Mouse (Mus musculus) Patski (cell line): ENCODE data around the gene Creb5. TPM values are rescaled to one million over a fixed set of nuclear protein-coding genes. Genes with fewer than 3 reads are reported as not detected.

ENCODE experiments used
- ATAC-seq: fragments of 100-300 bp; one replicate; pipeline ENCODE4 v1.8.0; 2021
- CTCF ChIA-PET: fragments of 350-600 bp; sonication (Branson Sonifier 250); formaldehyde crosslinking; loops from one replicate; lab custom pipeline; 2022; ENCODE audit warnings: inconsistent platforms; lab: Charles Lee
- POLR2A ChIA-PET: fragments of 350-600 bp; sonication (Branson Sonifier 250); formaldehyde crosslinking; loops from one replicate; lab custom pipeline; 2022; ENCODE audit warnings: antibody characterized with exemption, inconsistent platforms; lab: Charles Lee
- DNase-seq: peaks from one replicate; pipeline ENCODE4 v3.0.0-alpha.2; 2011; ENCODE audit warnings: low read depth, low spot score
- H3K27me3 ChIP-seq: fragments of 371-371 bp; one replicate; pipeline ENCODE4 v1.5.1; 2021
- CTCF ChIP-seq: fragments of 100-300 bp; IDR thresholded peaks from one replicate; pipeline ENCODE4 v1.5.1; 2021
- in situ Hi-C: fragments of 300-500 bp; cut with MboI; formaldehyde crosslinking; loops from 3 replicates; pipeline ENCODE4 v1.11.1; 2018; ENCODE audit warnings: low pct_unique_long_range_greater_than_20kb, mixed read lengths
- polyA plus RNA-seq: library from polyadenylated mRNA; unstranded; gene quantifications from one replicate; pipeline ENCODE4 v1.2.3, GENCODE M21; 2021

Gene Creb5
- polyA plus RNA-seq, 1 experiment from 2014 or later, result 12.3 TPM

DNA sequence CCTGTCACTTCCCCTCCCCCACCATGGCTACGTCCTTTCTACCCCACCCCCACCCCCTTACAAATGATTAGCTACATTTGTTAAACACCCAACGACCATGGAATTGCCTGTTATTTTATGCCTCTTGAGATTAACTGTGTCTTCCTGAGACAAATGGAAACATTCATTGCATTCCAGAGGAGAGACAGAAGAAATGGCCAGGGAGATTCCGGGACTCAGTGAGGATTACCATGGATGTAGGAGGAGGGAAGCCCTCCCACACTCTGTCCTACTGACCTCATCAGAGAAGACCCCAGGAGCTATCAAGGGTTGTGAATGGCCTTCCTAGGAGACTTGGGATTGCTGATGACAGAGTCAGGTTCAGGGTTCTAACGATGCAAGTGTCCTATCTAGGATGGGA lies 446.9 kb downstream of the Creb5 start:
- DNase-seq (peak; percentile 77), ATAC-seq (peak; percentile 57)
- TF ChIP-seq CTCF, result no peak
- in situ Hi-C loops, result loop anchor here (5.0 to 10.0 kb wide), 2 partner anchors 43 to 601 kb away; no protein-coding TSS in a partner anchor
- H3K27me3 ChIP-seq, result no peaks in the 10 kb centered on the region
- ChIA-PET CTCF (interaction anchor here (0.8 to 2.3 kb wide), 3 partner anchors 26 to 59 kb away, joined by 3 to 8 read pairs (median 3); no protein-coding TSS in a partner anchor), POLR2A (interaction anchor here (1.2 kb wide), 1 partner anchor 11 kb away, joined by 4 read pairs; no protein-coding TSS in a partner anchor)

- ChIA-PET CTCF (interaction anchor here (1.4 kb wide), 1 partner anchor 18 kb away, joined by 3 read pairs; no protein-coding TSS in a partner anchor), POLR2A (interaction anchor here (0.8 kb wide), 1 partner anchor 235 kb away, joined by 3 read pairs; no protein-coding TSS in a partner anchor)
- in situ Hi-C loops, result loop anchor here (10.0 kb wide), 1 partner anchor 599 kb away; no protein-coding TSS in a partner anchor
- no peaks in the 10 kb centered on the region for H3K27me3 ChIP-seq
- ATAC-seq (no peak), DNase-seq (no peak)
- no peak for TF ChIP-seq CTCF
These were observed 448.6 kb downstream of the Creb5 start for GRCm38 (mm10) chr6:53735696-53736095.

DNA sequence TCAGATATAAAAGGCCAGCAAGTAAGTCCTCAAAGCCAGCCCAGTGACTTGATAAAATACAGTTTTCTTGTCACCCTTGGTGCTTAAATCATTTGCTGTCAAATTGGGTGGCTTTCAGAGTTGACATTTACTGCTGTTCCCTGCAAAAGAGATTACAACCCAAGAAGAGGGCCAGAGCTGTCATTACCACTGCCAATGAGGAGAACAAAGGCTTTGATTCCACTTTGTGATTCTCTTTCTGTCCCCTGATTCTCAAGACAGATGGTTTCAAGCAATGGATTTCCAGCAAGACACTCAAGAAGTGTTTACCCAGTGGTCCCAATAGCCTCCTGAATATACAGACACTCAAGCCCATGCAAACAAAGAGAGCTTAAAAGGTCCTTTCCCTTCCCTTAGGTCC lies 451.1 kb downstream of the Creb5 start:
- TF ChIP-seq CTCF, result no peak
- no peaks in the 10 kb centered on the region for H3K27me3 ChIP-seq
- ATAC-seq (no peak), DNase-seq (no peak)
- ChIA-PET CTCF (no interaction called here), POLR2A (no interaction called here)
- in situ Hi-C loops, result loop anchor here (10.0 kb wide), 1 partner anchor 597 kb away; no protein-coding TSS in a partner anchor

GRCm38 (mm10) chr6:53741222-53741621 lies 454.2 kb downstream of the Creb5 start:
- DNase-seq (no peak), ATAC-seq (no peak)
- ChIA-PET CTCF (interaction anchor here (1.1 kb wide), 1 partner anchor 11 kb away, joined by 6 read pairs; no protein-coding TSS in a partner anchor), POLR2A (no interaction called here)
- in situ Hi-C loops, result no loop called here
- TF ChIP-seq CTCF, result no peak
- H3K27me3 ChIP-seq, result no peaks in the 10 kb centered on the region

Other genes with a start within 250 kb of the Creb5 start
- gene Jazf1, start 218.6 kb upstream of the Creb5 start, polyA plus RNA-seq, result 15.5 TPM